In the genomic region with DNA sequence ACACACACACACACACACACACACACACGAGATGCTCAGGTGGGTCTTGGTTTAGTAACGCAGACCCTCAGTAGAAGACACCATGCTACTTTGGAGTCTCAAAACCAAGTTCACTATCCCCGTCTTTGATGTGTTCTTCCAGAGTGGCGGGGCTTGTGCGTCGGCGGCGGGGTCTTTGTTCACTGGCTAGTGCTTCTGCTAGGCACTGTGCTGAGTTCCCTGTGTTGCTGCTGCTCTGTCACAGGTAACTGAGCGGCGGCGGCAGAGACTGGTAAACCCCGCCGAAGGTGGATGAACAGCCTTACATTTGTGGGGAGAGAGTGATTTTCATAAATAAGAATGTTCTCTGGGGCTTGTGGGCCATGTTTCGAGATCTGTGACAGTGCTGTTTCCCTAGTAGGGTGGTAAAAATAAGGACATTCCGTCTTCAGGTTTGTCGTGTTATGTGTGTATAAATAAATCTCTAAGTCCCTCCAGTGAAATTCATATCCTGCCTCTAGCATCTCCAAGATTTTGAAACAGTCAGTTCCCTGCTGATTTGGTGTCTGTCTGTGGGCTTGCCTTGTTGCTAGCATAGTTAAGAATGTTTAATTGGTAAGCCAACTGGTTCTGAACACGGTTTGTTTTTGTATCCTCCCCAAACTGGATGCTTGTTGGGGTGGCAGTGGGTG, we compare ENCODE assay signal across 8 mouse cellular contexts. TPM values are rescaled to one million over a fixed set of nuclear protein-coding genes. Genes with fewer than 3 reads are reported as not detected.
A peak's percentile ranks its signal among the peaks of the same experiment; 100 is the strongest.
DNase-seq lines count a peak whose midpoint lies in the region; ATAC-seq lines count a peak whose summit lies in the region.

No protein-coding gene starts in this region.

- no peaks in the 10 kb centered on the region for H3K9me3 ChIP-seq in megakaryocyte, embryonic 14.5 days
- H3K9me3 ChIP-seq in limb, embryonic 11.5 days (ENCODE audit: control insufficient read depth, low read length), result no peaks in the 10 kb centered on the region
- H3K9me3 ChIP-seq in stomach, embryonic 14.5 days (ENCODE audit: control insufficient read depth, low read depth, low read length), result no peaks in the 10 kb centered on the region

- peak overlapping the region; percentile 93 for H3K4me2 ChIP-seq in limb, embryonic 11.5 days (ENCODE audit: low read depth, severe bottlenecking)
- peak overlapping the region; percentile 89 for H3K4me2 ChIP-seq in stomach, embryonic 14.5 days (replicated peaks; ENCODE audit: low read depth, low read length)

- peak overlapping the region; percentile 45; the same call in 1 of the 2 replicates for H3K9ac ChIP-seq in limb, embryonic 11.5 days (ENCODE audit: low read length)
- no peak overlapping the region for H3K9ac ChIP-seq in stomach, embryonic 14.5 days (replicated peaks; ENCODE audit: low read depth, low read length)

- peaks cover 92% of the 10 kb centered on the region for H3K4me1 ChIP-seq in megakaryocyte, embryonic 14.5 days
- peaks cover 32% of the 10 kb centered on the region for H3K4me1 ChIP-seq in limb, embryonic 11.5 days (ENCODE audit: control insufficient read depth, insufficient read depth, low read length)
- peaks cover 36% of the 10 kb centered on the region for H3K4me1 ChIP-seq in stomach, embryonic 14.5 days (ENCODE audit: control insufficient read depth, insufficient read depth, low read length)

- 31% methylated on average over 17 of the region's 17 CpGs for WGBS in limb, embryonic 11.5 days
- WGBS in stomach, embryonic 14.5 days, result 23% methylated on average over 17 of the region's 17 CpGs

- no peak for ATAC-seq in megakaryocyte, adult 5-6 weeks (ENCODE audit: poor library complexity, severe bottlenecking)
- no peak for ATAC-seq in limb, embryonic 11.5 days (ENCODE audit: insufficient number of reproducible peaks, low FRiP score, low TSS enrichment, low read depth)
- ATAC-seq in stomach, embryonic 14.5 days (ENCODE audit: insufficient number of reproducible peaks, insufficient read depth, low FRiP score, low read depth), result no peak
- ATAC-seq in inflammation-experienced regulatory T-cells, adult 6 months, result no peak

- peaks cover 20% of the 10 kb centered on the region for H3K36me3 ChIP-seq in megakaryocyte, embryonic 14.5 days (replicated peaks; ENCODE audit: low read length)
- H3K36me3 ChIP-seq in limb, embryonic 11.5 days (ENCODE audit: control insufficient read depth, insufficient read depth, low read length), result no peaks in the 10 kb centered on the region
- no peaks in the 10 kb centered on the region for H3K36me3 ChIP-seq in stomach, embryonic 14.5 days (ENCODE audit: control insufficient read depth, insufficient read depth, low read length)

- H3K27ac ChIP-seq in limb, embryonic 11.5 days (replicated peaks; ENCODE audit: low read depth, low read length), result no peak overlapping the region
- peak overlapping the region; percentile 45 for H3K27ac ChIP-seq in stomach, embryonic 14.5 days (ENCODE audit: low read length)

- no peaks in the 10 kb centered on the region for H3K27me3 ChIP-seq in megakaryocyte, embryonic 14.5 days (replicated peaks)
- H3K27me3 ChIP-seq in limb, embryonic 11.5 days (ENCODE audit: control insufficient read depth, insufficient read depth, low read length), result no peaks in the 10 kb centered on the region
- no peaks in the 10 kb centered on the region for H3K27me3 ChIP-seq in stomach, embryonic 14.5 days (ENCODE audit: control insufficient read depth, insufficient read depth, low read length)

- H3K4me3 ChIP-seq in megakaryocyte, embryonic 14.5 days (replicated peaks), result peak overlapping the region; percentile 95
- H3K4me3 ChIP-seq in limb, embryonic 11.5 days (ENCODE audit: low read depth, low read length), result peak overlapping the region; percentile 69
- H3K4me3 ChIP-seq in stomach, embryonic 14.5 days (ENCODE audit: low read depth, low read length), result peak overlapping the region; percentile 60

- DNase-seq in cerebellum, adult 9-10 months, result peak; percentile 49
- no peak for DNase-seq in cerebellum, adult 11 months
- DNase-seq in limb, embryonic 11.5 days (ENCODE audit: low spot score), result no peak
- no peak for DNase-seq in urinary bladder, adult 18-20 months (ENCODE audit: low spot score in 2 of 2)

RNA-seq across cellular contexts. Expression of a gene that starts 1.9 kb away (rescaled TPM):
- polyA plus RNA-seq in megakaryocyte, embryonic 14.5 days (2012; ENCODE audit: insufficient read depth, low replicate concordance), result 6.1 and 8.2 TPM in 2 replicates
- total RNA-seq in megakaryocyte, adult 5-6 weeks (2015), result 7.4 and 7.7 TPM in 2 replicates
- total RNA-seq in megakaryocyte, adult 5-6 weeks (2017), result 15.2 and 17.1 TPM in 2 replicates
- polyA plus RNA-seq in limb, embryonic 11.5 days (2014; fragmentation: Nextera tagmentation; extraction: Ambion mirVana), result 8.0 and 9.4 TPM in 2 replicates
- 11.5 and 14.5 TPM in 2 replicates for polyA plus RNA-seq in stomach, embryonic 14.5 days (2014; fragmentation: Nextera tagmentation; extraction: Ambion mirVana)
- polyA plus RNA-seq in inflammation-experienced regulatory T-cells, adult 6 months (2017; shearing (Covaris generic)), result 1 to 10 TPM in 2 of 3 experiments, under 1 TPM in 1; 0.53 to 4.0 (median 3.6) TPM

RNA-seq across cellular contexts. Expression of a gene that starts 47.4 kb away (rescaled TPM):
- 2.1 and 7.9 TPM in 2 replicates for polyA plus RNA-seq in megakaryocyte, embryonic 14.5 days (2012; ENCODE audit: insufficient read depth, low replicate concordance)
- 6.9 and 8.2 TPM in 2 replicates for total RNA-seq in megakaryocyte, adult 5-6 weeks (2015)
- total RNA-seq in megakaryocyte, adult 5-6 weeks (2017), result 27.6 and 34.9 TPM in 2 replicates
- 3.8 and 5.0 TPM in 2 replicates for polyA plus RNA-seq in limb, embryonic 11.5 days (2014; fragmentation: Nextera tagmentation; extraction: Ambion mirVana)
- 15.6 and 16.9 TPM in 2 replicates for polyA plus RNA-seq in stomach, embryonic 14.5 days (2014; fragmentation: Nextera tagmentation; extraction: Ambion mirVana)
- polyA plus RNA-seq in inflammation-experienced regulatory T-cells, adult 6 months (2017; shearing (Covaris generic)), result 1 to 10 TPM in 1 of 3 experiments, under 1 TPM in 1, not detected in 1; 0.86 to 1.9 TPM

RNA-seq across cellular contexts. Expression of a gene that starts 48.2 kb away (rescaled TPM):
- polyA plus RNA-seq in megakaryocyte, embryonic 14.5 days (2012; ENCODE audit: insufficient read depth, low replicate concordance), result 0.47 TPM in 1 of 2 replicates, not detected in the other
- 0.16 and 0.30 TPM in 2 replicates for total RNA-seq in megakaryocyte, adult 5-6 weeks (2015)
- total RNA-seq in megakaryocyte, adult 5-6 weeks (2017), result 0.29 and 0.85 TPM in 2 replicates
- 6.7 and 7.7 TPM in 2 replicates for polyA plus RNA-seq in limb, embryonic 11.5 days (2014; fragmentation: Nextera tagmentation; extraction: Ambion mirVana)
- polyA plus RNA-seq in stomach, embryonic 14.5 days (2014; fragmentation: Nextera tagmentation; extraction: Ambion mirVana), result 6.4 and 7.2 TPM in 2 replicates
- under 1 TPM; 0.18 to 0.50 (median 0.28) TPM for polyA plus RNA-seq in inflammation-experienced regulatory T-cells, adult 6 months (2017; shearing (Covaris generic))
